Mouse (Mus musculus): ENCODE results near the gene Rsbn1. TPM values are rescaled to one million over a fixed set of nuclear protein-coding genes. Genes with fewer than 3 reads are reported as not detected.

The Rsbn1 gene
- total RNA-seq, 4 experiments from 2014 or later = 5.6 to 7.3 (median 6.5) TPM

- no peak for DNase-seq (ENCODE audit: low spot score in 2 of 2)
These were observed 34.7 kb downstream of the Rsbn1 start for GRCm38 (mm10) chr3:103948666-103949065.

GRCm38 (mm10) chr3:103960622-103961021, 46.7 kb downstream of the Rsbn1 start:
- DNase-seq (ENCODE audit: low spot score in 2 of 2) = no peak

- DNase-seq (ENCODE audit: low spot score in 2 of 2) = no peak
These were observed 53.3 kb downstream of the Rsbn1 start for GRCm38 (mm10) chr3:103967231-103967630.

GRCm38 (mm10) chr3:103967861-103968691, 54.2 kb downstream of the Rsbn1 start, which contains the start of gene Phtf1:
Gene Phtf1, plus strand, starts transcription at chr3:103968110.
- peak; percentile 63 to 70 for DNase-seq (ENCODE audit: low spot score in 2 of 2)

GRCm38 (mm10) chr3:103968701-103969100, 54.8 kb downstream of the Rsbn1 start:
- DNase-seq (ENCODE audit: low spot score in 2 of 2) = no peak

GRCm38 (mm10) chr3:103971157-103971556, 57.2 kb downstream of the Rsbn1 start:
- no peak for DNase-seq (ENCODE audit: low spot score in 2 of 2)

- no peak for DNase-seq (ENCODE audit: low spot score in 2 of 2)
These were observed 70.6 kb downstream of the Rsbn1 start for GRCm38 (mm10) chr3:103984556-103984955.

- no peak for DNase-seq (ENCODE audit: low spot score in 2 of 2)
These were observed 71.3 kb downstream of the Rsbn1 start for GRCm38 (mm10) chr3:103985194-103985593.

- no peak for DNase-seq (ENCODE audit: low spot score in 2 of 2)
These were observed 74.0 kb downstream of the Rsbn1 start for GRCm38 (mm10) chr3:103987831-103988432.

GRCm38 (mm10) chr3:103989352-103989751, 75.4 kb downstream of the Rsbn1 start:
- DNase-seq (ENCODE audit: low spot score in 2 of 2) = no peak

GRCm38 (mm10) chr3:103991271-103991670, 77.4 kb downstream of the Rsbn1 start:
- DNase-seq (ENCODE audit: low spot score in 2 of 2) = no peak

GRCm38 (mm10) chr3:103998724-103999123, 84.8 kb downstream of the Rsbn1 start:
- no peak for DNase-seq (ENCODE audit: low spot score in 2 of 2)

GRCm38 (mm10) chr3:104006896-104007466, 93.1 kb downstream of the Rsbn1 start:
- no peak for DNase-seq (ENCODE audit: low spot score in 2 of 2)

GRCm38 (mm10) chr3:104007479-104007878, 93.6 kb downstream of the Rsbn1 start:
- no peak for DNase-seq (ENCODE audit: low spot score in 2 of 2)

- no peak for DNase-seq (ENCODE audit: low spot score in 2 of 2)
These were observed 96.2 kb downstream of the Rsbn1 start for GRCm38 (mm10) chr3:104009924-104010662.

- no peak for DNase-seq (ENCODE audit: low spot score in 2 of 2)
These were observed 98.1 kb downstream of the Rsbn1 start for GRCm38 (mm10) chr3:104011972-104012371.

Other genes starting within 250 kb of the Rsbn1 start
- 1 to 10 TPM in 3 of 4 experiments, under 1 TPM in 1; 0.94 to 4.0 (median 1.8) TPM for gene Olfml3, start 176.1 kb upstream of the Rsbn1 start, total RNA-seq (2022)
- gene Gm10964, start 174.8 kb upstream of the Rsbn1 start, total RNA-seq (2022) = not detected
- gene Hipk1, start 122.6 kb upstream of the Rsbn1 start, total RNA-seq (2022) = 10 to 100 TPM; 55.9 to 80.6 (median 65.0) TPM
- gene Dclre1b, start 104.7 kb upstream of the Rsbn1 start, total RNA-seq (2022) = 1 to 10 TPM; 3.0 to 5.4 (median 4.1) TPM
- gene Ap4b1, start 104.6 kb upstream of the Rsbn1 start, total RNA-seq (2022) = 10 to 100 TPM in 1 of 4 experiments, 1 to 10 TPM in 3; 8.3 to 10.5 (median 9.2) TPM
- gene Gm43064, start 104.5 kb upstream of the Rsbn1 start, total RNA-seq (2022) = under 1 TPM in 2 of 4 experiments, not detected in 2; 0.13 TPM
- gene Bcl2l15, start 81.5 kb upstream of the Rsbn1 start, total RNA-seq (2022) = not detected
- gene Ptpn22, start 54.3 kb upstream of the Rsbn1 start, total RNA-seq (2022) = under 1 TPM in 3 of 4 experiments, not detected in 1; 0.27 to 0.83 (median 0.39) TPM
- 1 to 10 TPM; 3.2 to 3.7 (median 3.4) TPM for gene Phtf1, start 54.0 kb downstream of the Rsbn1 start, total RNA-seq (2022)

Measured in gastrocnemius, adult 8-10 months (tissue).